Mouse (Mus musculus): ENCODE measurements around the gene Cdk2ap2. TPM values are rescaled to one million over a fixed set of nuclear protein-coding genes. Genes with fewer than 3 reads are reported as not detected.

Cdk2ap2 gene
- polyA plus RNA-seq, 1 experiment from 2014 or later, result 82.1 TPM

- no peak for ATAC-seq
- Histone ChIP-seq H3K4me1 (replicated peaks) (no peaks in the 10 kb centered on the region), H3K36me3 (no peaks in the 10 kb centered on the region), H3K9me3 (no peaks in the 10 kb centered on the region), H3K27ac (no peak overlapping the region), H3K9ac (replicated peaks) (no peak overlapping the region), H3K4me3 (replicated peaks) (no peak overlapping the region), H3K4me2 (replicated peaks) (no peak overlapping the region), H3K27me3 (peaks cover 7% of the 10 kb centered on the region; the same call in 1 of the 2 replicates)
- 93% methylated on average over 5 of the region's 5 CpGs for WGBS
Measured at GRCm38 (mm10) chr19:4087090-4087489, 9.9 kb upstream of the Cdk2ap2 start.

- no peak overlapping the region for H3K4me2 ChIP-seq (replicated peaks)
- H3K9ac ChIP-seq (replicated peaks), result no peak overlapping the region
- H3K36me3 ChIP-seq, result no peaks in the 10 kb centered on the region
- no peak for ATAC-seq
- H3K27me3 ChIP-seq, result peaks cover 7% of the 10 kb centered on the region; the same call in 1 of the 2 replicates
- no peaks in the 10 kb centered on the region for H3K9me3 ChIP-seq
- no peak overlapping the region for H3K27ac ChIP-seq
- H3K4me1 ChIP-seq (replicated peaks), result no peaks in the 10 kb centered on the region
- H3K4me3 ChIP-seq (replicated peaks), result no peak overlapping the region
- 62% methylated on average over 5 of the region's 5 CpGs for WGBS
Measured at GRCm38 (mm10) chr19:4088146-4088545, 8.8 kb upstream of the Cdk2ap2 start.

GRCm38 (mm10) chr19:4089128-4089527, 7.9 kb upstream of the Cdk2ap2 start:
- H3K4me2 ChIP-seq (replicated peaks), result no peak overlapping the region
- no peak for ATAC-seq
- 57% methylated on average over 6 of the region's 6 CpGs for WGBS

GRCm38 (mm10) chr19:4090446-4090845, 6.5 kb upstream of the Cdk2ap2 start:
- no peak overlapping the region for H3K9ac ChIP-seq (replicated peaks)
- no peaks in the 10 kb centered on the region for H3K9me3 ChIP-seq
- no peak overlapping the region for H3K4me3 ChIP-seq (replicated peaks)
- peaks cover 3% of the 10 kb centered on the region; the same call in 1 of the 2 replicates for H3K27me3 ChIP-seq
- no peak overlapping the region for H3K27ac ChIP-seq
- no peaks in the 10 kb centered on the region for H3K4me1 ChIP-seq (replicated peaks)
- H3K4me2 ChIP-seq (replicated peaks), result no peak overlapping the region
- ATAC-seq, result no peak
- 88% methylated on average over 3 of the region's 3 CpGs for WGBS
- no peaks in the 10 kb centered on the region for H3K36me3 ChIP-seq

More at GRCm38 (mm10) chr19:4089128-4089527, 7.9 kb upstream of the Cdk2ap2 start:
- Histone ChIP-seq H3K4me3 (replicated peaks) (no peak overlapping the region), H3K27ac (no peak overlapping the region), H3K27me3 (peaks cover 7% of the 10 kb centered on the region; the same call in 1 of the 2 replicates), H3K9ac (replicated peaks) (no peak overlapping the region), H3K36me3 (no peaks in the 10 kb centered on the region), H3K9me3 (no peaks in the 10 kb centered on the region), H3K4me1 (replicated peaks) (no peaks in the 10 kb centered on the region)

- Histone ChIP-seq H3K4me1 (replicated peaks) (peaks cover 6% of the 10 kb centered on the region), H3K27me3 (peaks cover 3% of the 10 kb centered on the region; the same call in 1 of the 2 replicates), H3K4me2 (replicated peaks) (no peak overlapping the region), H3K4me3 (replicated peaks) (no peak overlapping the region), H3K36me3 (no peaks in the 10 kb centered on the region), H3K27ac (no peak overlapping the region), H3K9ac (replicated peaks) (no peak overlapping the region), H3K9me3 (no peaks in the 10 kb centered on the region)
- 71% methylated on average over 2 of the region's 2 CpGs for WGBS
- ATAC-seq, result no peak
Measured at GRCm38 (mm10) chr19:4091383-4091782, 5.6 kb upstream of the Cdk2ap2 start.

- Histone ChIP-seq H3K9ac (replicated peaks) (no peak overlapping the region), H3K4me1 (replicated peaks) (peaks cover 12% of the 10 kb centered on the region), H3K36me3 (no peaks in the 10 kb centered on the region), H3K4me3 (replicated peaks) (no peak overlapping the region), H3K4me2 (replicated peaks) (no peak overlapping the region), H3K9me3 (no peaks in the 10 kb centered on the region), H3K27ac (no peak overlapping the region), H3K27me3 (peaks cover 3% of the 10 kb centered on the region; the same call in 1 of the 2 replicates)
- no peak for ATAC-seq
- WGBS, result 99% methylated on average over 3 of the region's 3 CpGs
Measured at GRCm38 (mm10) chr19:4092750-4093149, 4.2 kb upstream of the Cdk2ap2 start.

- H3K9ac ChIP-seq (replicated peaks), result no peak overlapping the region
- H3K4me2 ChIP-seq (replicated peaks), result no peak overlapping the region
- H3K27me3 ChIP-seq, result peaks cover 3% of the 10 kb centered on the region; the same call in 1 of the 2 replicates
- WGBS, result 77% methylated on average over 7 of the region's 7 CpGs
- ATAC-seq, result no peak
- H3K27ac ChIP-seq, result no peak overlapping the region
- H3K36me3 ChIP-seq, result no peaks in the 10 kb centered on the region
- no peak overlapping the region for H3K4me3 ChIP-seq (replicated peaks)
- no peaks in the 10 kb centered on the region for H3K9me3 ChIP-seq
- H3K4me1 ChIP-seq (replicated peaks), result peaks cover 22% of the 10 kb centered on the region
Measured at GRCm38 (mm10) chr19:4093772-4094171, 3.2 kb upstream of the Cdk2ap2 start.

- WGBS, result 85% methylated on average over 3 of the region's 3 CpGs
Measured at GRCm38 (mm10) chr19:4094348-4094747, 2.6 kb upstream of the Cdk2ap2 start.

GRCm38 (mm10) chr19:4094774-4095303, 2.1 kb upstream of the Cdk2ap2 start:
- Histone ChIP-seq H3K4me3 (replicated peaks) (no peak overlapping the region), H3K36me3 (no peaks in the 10 kb centered on the region), H3K9me3 (no peaks in the 10 kb centered on the region), H3K4me1 (replicated peaks) (peaks cover 33% of the 10 kb centered on the region), H3K9ac (replicated peaks) (no peak overlapping the region), H3K27ac (no peak overlapping the region), H3K4me2 (replicated peaks) (no peak overlapping the region), H3K27me3 (no peaks in the 10 kb centered on the region)
- ATAC-seq, result no peak
- 87% methylated on average over 5 of the region's 5 CpGs for WGBS

More at GRCm38 (mm10) chr19:4094348-4094747, 2.6 kb upstream of the Cdk2ap2 start:
- no peak for ATAC-seq
- H3K36me3 ChIP-seq, result no peaks in the 10 kb centered on the region
- H3K4me3 ChIP-seq (replicated peaks), result no peak overlapping the region
- peaks cover under 1% of the 10 kb centered on the region; the same call in 1 of the 2 replicates for H3K27me3 ChIP-seq
- no peak overlapping the region for H3K27ac ChIP-seq
- no peak overlapping the region for H3K4me2 ChIP-seq (replicated peaks)
- H3K4me1 ChIP-seq (replicated peaks), result peaks cover 28% of the 10 kb centered on the region
- no peaks in the 10 kb centered on the region for H3K9me3 ChIP-seq
- no peak overlapping the region for H3K9ac ChIP-seq (replicated peaks)

GRCm38 (mm10) chr19:4095802-4096201, 1.2 kb upstream of the Cdk2ap2 start:
- peaks cover 42% of the 10 kb centered on the region for H3K4me1 ChIP-seq (replicated peaks)
- ATAC-seq, result no peak
- H3K4me2 ChIP-seq (replicated peaks), result peak overlapping the region; percentile 64
- no peaks in the 10 kb centered on the region for H3K36me3 ChIP-seq
- no peaks in the 10 kb centered on the region for H3K9me3 ChIP-seq
- 73% methylated on average over 3 of the region's 3 CpGs for WGBS
- no peak overlapping the region for H3K27ac ChIP-seq
- H3K9ac ChIP-seq (replicated peaks), result no peak overlapping the region
- H3K4me3 ChIP-seq (replicated peaks), result peak overlapping the region; percentile 54; the same call in 1 of the 2 replicates
- H3K27me3 ChIP-seq, result no peaks in the 10 kb centered on the region

- WGBS, result 2% methylated on average over 21 of the region's 21 CpGs
- peak overlapping the region; percentile 69 for H3K27ac ChIP-seq
- peaks cover 11% of the 10 kb centered on the region for H3K27me3 ChIP-seq
- no peaks in the 10 kb centered on the region for H3K9me3 ChIP-seq
- peak overlapping the region; percentile 64 for H3K4me2 ChIP-seq (replicated peaks)
- no peak for ATAC-seq
- peaks cover 58% of the 10 kb centered on the region for H3K4me1 ChIP-seq (replicated peaks)
- H3K4me3 ChIP-seq (replicated peaks), result peak overlapping the region; percentile 54
- peak overlapping the region; percentile 65 for H3K9ac ChIP-seq (replicated peaks)
- no peaks in the 10 kb centered on the region for H3K36me3 ChIP-seq
Measured at GRCm38 (mm10) chr19:4097441-4097825, 451 bp downstream of the Cdk2ap2 start.

GRCm38 (mm10) chr19:4098426-4098825, 1.4 kb downstream of the Cdk2ap2 start:
- H3K4me3 ChIP-seq (replicated peaks), result no peak overlapping the region
- ATAC-seq, result no peak
- peak overlapping the region; percentile 76 for H3K4me2 ChIP-seq (replicated peaks)
- peaks cover 11% of the 10 kb centered on the region for H3K27me3 ChIP-seq
- H3K9me3 ChIP-seq, result no peaks in the 10 kb centered on the region
- no peak overlapping the region for H3K9ac ChIP-seq (replicated peaks)
- H3K27ac ChIP-seq, result 0 out of 2 replicates have a peak overlapping the region, but pooled peaks have one; percentile 22
- H3K36me3 ChIP-seq, result peaks cover 5% of the 10 kb centered on the region
- 81% methylated on average over 13 of the region's 13 CpGs for WGBS
- peaks cover 58% of the 10 kb centered on the region for H3K4me1 ChIP-seq (replicated peaks)

GRCm38 (mm10) chr19:4099056-4099455, 2.1 kb downstream of the Cdk2ap2 start:
- H3K27me3 ChIP-seq, result peaks cover 11% of the 10 kb centered on the region
- peak overlapping the region; percentile 76 for H3K4me2 ChIP-seq (replicated peaks)
- ATAC-seq, result no peak
- peaks cover 58% of the 10 kb centered on the region for H3K4me1 ChIP-seq (replicated peaks)
- H3K9me3 ChIP-seq, result no peaks in the 10 kb centered on the region
- H3K27ac ChIP-seq, result peak overlapping the region; percentile 22; the same call in 1 of the 2 replicates
- H3K9ac ChIP-seq (replicated peaks), result no peak overlapping the region
- peaks cover 9% of the 10 kb centered on the region for H3K36me3 ChIP-seq
- WGBS, result 12% methylated on average over 9 of the region's 9 CpGs
- no peak overlapping the region for H3K4me3 ChIP-seq (replicated peaks)
